Mouse (Mus musculus): Measurements from ENCODE around the gene Zdhhc22. TPM values are rescaled to one million over a fixed set of nuclear protein-coding genes. Genes with fewer than 3 reads are reported as not detected.
A peak's percentile ranks its signal among the peaks of the same experiment; 100 is the strongest.

Zdhhc22 gene
- polyA plus RNA-seq, 1 experiment from 2014 or later, result 2.1 TPM

DNA sequence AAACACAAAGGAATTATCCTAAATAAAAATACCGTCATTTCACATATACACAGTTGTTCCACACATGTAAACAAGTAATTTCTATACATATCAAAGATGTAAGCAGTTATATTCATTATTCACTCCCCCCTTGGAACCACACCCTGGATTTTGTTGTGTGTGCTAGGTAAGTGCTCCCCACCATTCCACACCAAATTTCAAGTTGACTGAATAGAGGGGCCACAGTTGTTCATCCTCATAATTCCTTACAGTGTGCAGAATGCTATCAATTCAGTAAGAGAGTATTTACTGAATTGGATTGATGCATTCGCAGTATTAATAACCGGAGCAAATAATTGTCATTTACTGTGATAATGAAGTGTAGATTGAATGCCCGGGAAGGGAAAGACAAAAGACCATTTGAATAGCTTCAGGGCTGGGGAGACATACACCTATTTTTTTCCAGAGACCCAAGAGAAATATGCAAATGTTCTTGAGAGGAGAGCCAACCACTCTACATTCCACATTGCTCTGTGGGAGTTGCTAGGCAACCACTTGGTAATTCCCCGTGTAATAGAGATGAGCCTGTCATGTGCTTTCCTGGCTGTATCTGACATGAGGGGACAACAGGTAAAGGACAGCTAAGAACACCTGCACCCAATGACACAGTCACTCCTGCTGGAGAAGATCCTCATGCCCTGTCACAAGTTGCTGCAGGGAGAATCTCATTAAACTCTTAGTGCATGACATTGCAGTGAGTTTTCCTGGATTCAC lies 48.3 kb downstream of the Zdhhc22 start:
- ATAC-seq (ENCODE audit: insufficient read depth, low FRiP score, low TSS enrichment) (peak; percentile 58; the same call in 1 of the 2 replicates), DNase-seq (ENCODE audit: low spot score) (peak; percentile 69)
- Histone ChIP-seq H3K9ac (ENCODE audit: low read length) (no peak overlapping the region), H3K4me3 (ENCODE audit: low read depth, low read length) (no peak overlapping the region), H3K4me2 (ENCODE audit: low read depth) (peak overlapping the region; percentile 19; the same call in 1 of the 2 replicates), H3K36me3 (ENCODE audit: control insufficient read depth, insufficient read depth, low read length) (no peaks in the 10 kb centered on the region), H3K27ac (ENCODE audit: low read depth, low read length) (peak overlapping the region; percentile 54; the same call in 1 of the 2 replicates), H3K9me3 (ENCODE audit: control insufficient read depth, low read length) (no peaks in the 10 kb centered on the region), H3K27me3 (ENCODE audit: control insufficient read depth, insufficient read depth, low read length) (no peaks in the 10 kb centered on the region), H3K4me1 (ENCODE audit: control insufficient read depth, insufficient read depth, low read length) (peaks cover 17% of the 10 kb centered on the region)
- WGBS, result 39% methylated on average over 5 of the region's 5 CpGs

- H3K27me3 ChIP-seq (ENCODE audit: control insufficient read depth, insufficient read depth, low read length), result no peaks in the 10 kb centered on the region
- 38% methylated on average over 11 of the region's 11 CpGs for WGBS
- H3K9ac ChIP-seq (ENCODE audit: low read length), result peak overlapping the region; percentile 20
- no peaks in the 10 kb centered on the region for H3K9me3 ChIP-seq (ENCODE audit: control insufficient read depth, low read length)
- H3K4me1 ChIP-seq (ENCODE audit: control insufficient read depth, insufficient read depth, low read length), result peaks cover 17% of the 10 kb centered on the region
- no peaks in the 10 kb centered on the region for H3K36me3 ChIP-seq (ENCODE audit: control insufficient read depth, insufficient read depth, low read length)
- 0 out of 2 replicates have a peak overlapping the region, but pooled peaks have one; percentile 23 for H3K27ac ChIP-seq (ENCODE audit: low read depth, low read length)
- DNase-seq (ENCODE audit: low spot score) (peak; percentile 37), ATAC-seq (ENCODE audit: insufficient read depth, low FRiP score, low TSS enrichment) (peak; percentile 29; the same call in 1 of the 2 replicates)
- H3K4me3 ChIP-seq (ENCODE audit: low read depth, low read length), result no peak overlapping the region
- H3K4me2 ChIP-seq (ENCODE audit: low read depth), result no peak overlapping the region
These were observed 49.1 kb downstream of the Zdhhc22 start for GRCm38 (mm10) chr12:86941173-86941572.

- DNase-seq (ENCODE audit: low spot score), result no peak
- peaks cover 14% of the 10 kb centered on the region for H3K4me1 ChIP-seq (ENCODE audit: control insufficient read depth, insufficient read depth, low read length)
- no peaks in the 10 kb centered on the region for H3K9me3 ChIP-seq (ENCODE audit: control insufficient read depth, low read length)
- 84% methylated on average over 9 of the region's 9 CpGs for WGBS
- no peak overlapping the region for H3K27ac ChIP-seq (ENCODE audit: low read depth, low read length)
- H3K27me3 ChIP-seq (ENCODE audit: control insufficient read depth, insufficient read depth, low read length), result no peaks in the 10 kb centered on the region
- no peaks in the 10 kb centered on the region for H3K36me3 ChIP-seq (ENCODE audit: control insufficient read depth, insufficient read depth, low read length)
- no peak overlapping the region for H3K4me2 ChIP-seq (ENCODE audit: low read depth)
- H3K4me3 ChIP-seq (ENCODE audit: low read depth, low read length), result no peak overlapping the region
- H3K9ac ChIP-seq (ENCODE audit: low read length), result no peak overlapping the region
- no peak for ATAC-seq (ENCODE audit: insufficient read depth, low FRiP score, low TSS enrichment)
These were observed 51.7 kb downstream of the Zdhhc22 start for GRCm38 (mm10) chr12:86938571-86938970.

DNA sequence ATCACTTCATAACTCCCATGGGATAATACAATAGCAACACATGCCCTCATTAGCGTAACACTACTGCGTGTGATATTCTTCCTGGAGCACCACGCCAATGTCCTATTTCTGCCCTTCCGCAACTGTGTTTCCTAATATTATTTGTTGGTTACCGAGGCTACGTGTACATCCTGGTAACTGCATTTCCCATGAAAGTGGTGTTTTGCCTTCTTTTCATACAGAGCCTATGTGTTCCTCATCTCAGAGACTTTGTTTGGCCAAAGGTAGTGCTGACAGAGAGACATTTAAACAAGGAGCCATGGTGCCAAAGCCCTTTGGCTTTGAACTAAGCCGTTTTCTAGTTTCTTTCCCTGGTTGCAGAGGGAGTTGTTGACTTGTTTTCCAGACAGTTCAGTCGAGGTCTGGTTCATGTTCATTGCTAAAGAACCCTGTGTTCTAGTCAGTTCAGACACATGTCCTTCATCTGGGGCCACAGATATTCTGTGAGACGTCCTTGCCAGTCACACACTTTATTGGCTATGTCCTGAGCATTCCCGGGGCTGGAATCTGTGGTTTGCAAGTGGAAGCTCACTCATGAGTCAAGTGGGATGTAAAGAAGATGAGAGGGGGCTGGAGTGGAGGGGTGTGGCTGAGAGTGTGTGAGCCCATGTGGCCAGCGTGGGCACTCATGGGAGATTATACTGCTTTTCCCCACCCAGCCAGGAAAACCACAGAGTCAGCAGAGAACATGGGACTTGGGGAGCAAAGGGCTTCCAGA lies 53.5 kb downstream of the Zdhhc22 start:
- DNase-seq (ENCODE audit: low spot score), result no peak
- 86% methylated on average over 11 of the region's 11 CpGs for WGBS
- no peak for ATAC-seq (ENCODE audit: insufficient read depth, low FRiP score, low TSS enrichment)
- Histone ChIP-seq H3K27me3 (ENCODE audit: control insufficient read depth, insufficient read depth, low read length) (no peaks in the 10 kb centered on the region), H3K27ac (ENCODE audit: low read depth, low read length) (no peak overlapping the region), H3K36me3 (ENCODE audit: control insufficient read depth, insufficient read depth, low read length) (no peaks in the 10 kb centered on the region), H3K9ac (ENCODE audit: low read length) (no peak overlapping the region), H3K4me2 (ENCODE audit: low read depth) (no peak overlapping the region), H3K9me3 (ENCODE audit: control insufficient read depth, low read length) (no peaks in the 10 kb centered on the region), H3K4me1 (ENCODE audit: control insufficient read depth, insufficient read depth, low read length) (peaks cover 16% of the 10 kb centered on the region), H3K4me3 (ENCODE audit: low read depth, low read length) (no peak overlapping the region)

DNA sequence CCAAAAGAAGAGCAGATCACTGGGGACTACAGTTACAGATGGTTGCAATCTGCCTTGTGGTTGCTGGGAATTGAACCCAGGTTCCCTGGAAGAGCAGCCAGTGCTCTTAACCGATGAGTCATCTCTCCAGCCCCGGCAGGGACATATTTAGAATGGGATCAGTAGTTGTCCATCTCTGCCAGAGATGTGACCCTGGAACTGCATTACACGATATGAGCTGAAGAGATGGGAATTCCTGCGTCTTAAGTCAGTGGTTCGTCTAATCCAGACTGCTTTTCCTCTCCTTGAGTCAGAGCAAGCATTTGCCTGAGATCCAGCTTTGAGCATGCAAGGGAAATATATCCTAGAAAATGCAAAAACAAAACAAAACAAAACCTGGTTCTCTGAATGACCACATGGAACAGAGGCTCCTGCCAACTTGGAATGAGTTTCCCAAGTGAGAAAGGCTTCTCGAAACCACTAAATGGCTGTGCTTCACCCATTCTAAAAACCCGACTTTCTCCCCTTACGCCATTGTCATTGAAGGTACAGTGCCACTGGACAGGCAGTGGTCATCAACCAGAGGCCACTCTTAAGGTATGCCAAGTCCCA lies 54.4 kb downstream of the Zdhhc22 start:
- Histone ChIP-seq H3K27me3 (ENCODE audit: control insufficient read depth, insufficient read depth, low read length) (no peaks in the 10 kb centered on the region), H3K4me1 (ENCODE audit: control insufficient read depth, insufficient read depth, low read length) (peaks cover 8% of the 10 kb centered on the region; the same call in 1 of the 2 replicates), H3K9ac (ENCODE audit: low read length) (no peak overlapping the region), H3K36me3 (ENCODE audit: control insufficient read depth, insufficient read depth, low read length) (no peaks in the 10 kb centered on the region), H3K4me2 (ENCODE audit: low read depth) (no peak overlapping the region), H3K4me3 (ENCODE audit: low read depth, low read length) (no peak overlapping the region), H3K9me3 (ENCODE audit: control insufficient read depth, low read length) (no peaks in the 10 kb centered on the region), H3K27ac (ENCODE audit: low read depth, low read length) (no peak overlapping the region)
- ATAC-seq (ENCODE audit: insufficient read depth, low FRiP score, low TSS enrichment) (no peak), DNase-seq (ENCODE audit: low spot score) (no peak)
- 91% methylated on average over 8 of the region's 8 CpGs for WGBS

DNA sequence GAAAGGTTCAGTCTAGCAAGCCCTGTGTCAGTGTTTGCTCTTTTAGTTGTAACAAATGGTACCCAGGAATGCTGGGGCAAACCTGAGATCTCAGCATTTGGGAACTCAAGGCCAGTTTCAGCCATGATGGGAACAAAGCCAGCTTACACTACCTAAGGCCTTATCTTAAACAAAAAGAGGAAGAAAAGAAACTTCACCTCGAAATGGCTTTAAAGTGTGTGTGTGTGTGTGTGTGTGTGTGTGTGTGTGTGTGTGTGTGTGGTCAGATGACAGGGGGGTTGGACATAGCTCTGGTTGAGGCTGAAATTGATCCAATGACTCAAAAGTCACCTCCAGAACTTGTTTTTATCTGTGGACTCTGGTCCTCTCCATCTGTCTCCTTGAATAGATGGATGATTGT lies 55.5 kb downstream of the Zdhhc22 start:
- Histone ChIP-seq H3K27me3 (ENCODE audit: control insufficient read depth, insufficient read depth, low read length) (no peaks in the 10 kb centered on the region), H3K27ac (ENCODE audit: low read depth, low read length) (no peak overlapping the region), H3K9ac (ENCODE audit: low read length) (no peak overlapping the region), H3K36me3 (ENCODE audit: control insufficient read depth, insufficient read depth, low read length) (no peaks in the 10 kb centered on the region), H3K9me3 (ENCODE audit: control insufficient read depth, low read length) (no peaks in the 10 kb centered on the region), H3K4me3 (ENCODE audit: low read depth, low read length) (no peak overlapping the region), H3K4me2 (ENCODE audit: low read depth) (no peak overlapping the region), H3K4me1 (ENCODE audit: control insufficient read depth, insufficient read depth, low read length) (peaks cover 8% of the 10 kb centered on the region; the same call in 1 of the 2 replicates)
- ATAC-seq (ENCODE audit: insufficient read depth, low FRiP score, low TSS enrichment) (no peak), DNase-seq (ENCODE audit: low spot score) (no peak)
- WGBS, result 70% methylated on average over 1 of the region's 1 CpGs

DNA sequence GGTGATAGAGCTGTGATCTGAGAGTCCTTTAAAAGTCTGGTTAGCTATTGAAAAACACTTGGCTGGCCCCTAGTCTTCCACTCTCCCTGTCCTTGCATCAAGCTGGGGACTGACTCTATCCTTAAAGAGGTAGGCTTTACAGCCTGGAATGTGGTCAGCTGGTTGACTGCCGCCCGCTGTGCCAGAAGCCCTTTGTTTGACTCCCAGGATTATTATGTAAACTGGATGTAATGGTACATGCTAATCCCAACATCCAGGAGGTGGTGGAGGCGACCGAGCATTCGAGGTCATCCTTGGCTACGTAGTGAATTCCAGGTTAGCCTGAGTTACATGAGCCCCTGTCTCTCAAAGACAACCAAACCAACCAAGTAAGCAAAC lies 57.7 kb downstream of the Zdhhc22 start:
- H3K9me3 ChIP-seq (ENCODE audit: control insufficient read depth, low read length), result no peaks in the 10 kb centered on the region
- ATAC-seq (ENCODE audit: insufficient read depth, low FRiP score, low TSS enrichment), result no peak
- H3K9ac ChIP-seq (ENCODE audit: low read length), result no peak overlapping the region
- DNase-seq (ENCODE audit: low spot score), result peak; percentile 35
- no peaks in the 10 kb centered on the region for H3K36me3 ChIP-seq (ENCODE audit: control insufficient read depth, insufficient read depth, low read length)
- no peak overlapping the region for H3K4me2 ChIP-seq (ENCODE audit: low read depth)
- H3K27me3 ChIP-seq (ENCODE audit: control insufficient read depth, insufficient read depth, low read length), result no peaks in the 10 kb centered on the region
- WGBS, result 12% methylated on average over 6 of the region's 6 CpGs
- peaks cover 8% of the 10 kb centered on the region; the same call in 1 of the 2 replicates for H3K4me1 ChIP-seq (ENCODE audit: control insufficient read depth, insufficient read depth, low read length)
- H3K4me3 ChIP-seq (ENCODE audit: low read depth, low read length), result no peak overlapping the region
- no peak overlapping the region for H3K27ac ChIP-seq (ENCODE audit: low read depth, low read length)

- no peak overlapping the region for H3K4me2 ChIP-seq (ENCODE audit: low read depth)
- no peaks in the 10 kb centered on the region for H3K9me3 ChIP-seq (ENCODE audit: control insufficient read depth, low read length)
- no peak overlapping the region for H3K27ac ChIP-seq (ENCODE audit: low read depth, low read length)
- H3K36me3 ChIP-seq (ENCODE audit: control insufficient read depth, insufficient read depth, low read length), result no peaks in the 10 kb centered on the region
- DNase-seq (ENCODE audit: low spot score) (no peak), ATAC-seq (ENCODE audit: insufficient read depth, low FRiP score, low TSS enrichment) (no peak)
- H3K27me3 ChIP-seq (ENCODE audit: control insufficient read depth, insufficient read depth, low read length), result no peaks in the 10 kb centered on the region
- H3K4me1 ChIP-seq (ENCODE audit: control insufficient read depth, insufficient read depth, low read length), result peaks cover 8% of the 10 kb centered on the region; the same call in 1 of the 2 replicates
- no peak overlapping the region for H3K9ac ChIP-seq (ENCODE audit: low read length)
- WGBS, result 18% methylated on average over 7 of the region's 7 CpGs
- H3K4me3 ChIP-seq (ENCODE audit: low read depth, low read length), result no peak overlapping the region
These were observed 58.2 kb downstream of the Zdhhc22 start for GRCm38 (mm10) chr12:86931919-86932574.
